Mouse (Mus musculus): Measurements from ENCODE around the gene Poldip2. TPM values are rescaled to one million over a fixed set of nuclear protein-coding genes. Genes with fewer than 3 reads are reported as not detected.

Gene Poldip2
- polyA plus RNA-seq, 1 experiment from 2014 or later: 192 TPM

DNA sequence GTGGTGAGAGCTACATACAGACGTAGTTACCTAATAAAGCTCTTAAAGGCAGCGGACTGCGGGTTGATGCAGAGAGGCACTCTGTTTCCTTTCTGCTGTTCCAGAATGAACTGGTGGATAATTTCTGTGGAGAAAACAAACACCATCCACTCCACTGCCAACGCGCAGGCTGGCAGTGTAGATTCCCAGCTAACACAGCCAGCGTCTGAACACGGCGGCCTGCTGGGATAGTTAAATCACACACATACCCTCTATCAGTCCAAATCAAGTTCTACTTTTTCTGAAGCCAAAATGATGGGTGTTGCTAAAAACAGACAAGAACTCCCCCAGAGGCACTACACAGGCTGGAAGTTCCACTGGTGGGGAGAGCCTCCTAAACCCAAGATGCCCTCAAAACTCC, 59.4 kb downstream of the Poldip2 start:
- H3K27me3 ChIP-seq (ENCODE audit: insufficient read depth, low read length): no peaks in the 10 kb centered on the region
- H3K27ac ChIP-seq (ENCODE audit: low read length): no peak overlapping the region
- H3K36me3 ChIP-seq (ENCODE audit: insufficient read depth, low read length): peaks cover 33% of the 10 kb centered on the region
- 95% methylated on average over 8 of the region's 8 CpGs for WGBS
- ATAC-seq (ENCODE audit: low FRiP score, low TSS enrichment): no peak
- no peak overlapping the region for H3K4me2 ChIP-seq (replicated peaks; ENCODE audit: low read depth, low read length)
- H3K4me1 ChIP-seq (ENCODE audit: insufficient read depth, low read length): 0 out of 2 replicates have a peak, but pooled peaks cover 4% of the 10 kb centered on the region
- H3K9me3 ChIP-seq (ENCODE audit: low read length): no peaks in the 10 kb centered on the region
- H3K4me3 ChIP-seq (ENCODE audit: low read length): no peak overlapping the region
- no peak overlapping the region for H3K9ac ChIP-seq (replicated peaks; ENCODE audit: low read length)

- ATAC-seq (ENCODE audit: low FRiP score, low TSS enrichment): no peak
- H3K27ac ChIP-seq (ENCODE audit: low read length): no peak overlapping the region
- H3K27me3 ChIP-seq (ENCODE audit: insufficient read depth, low read length): no peaks in the 10 kb centered on the region
- H3K4me3 ChIP-seq (ENCODE audit: low read length): no peak overlapping the region
- 90% methylated on average over 6 of the region's 6 CpGs for WGBS
- H3K9ac ChIP-seq (replicated peaks; ENCODE audit: low read length): no peak overlapping the region
- H3K4me2 ChIP-seq (replicated peaks; ENCODE audit: low read depth, low read length): no peak overlapping the region
- H3K36me3 ChIP-seq (ENCODE audit: insufficient read depth, low read length): peaks cover 33% of the 10 kb centered on the region
- H3K4me1 ChIP-seq (ENCODE audit: insufficient read depth, low read length): no peaks in the 10 kb centered on the region
- no peaks in the 10 kb centered on the region for H3K9me3 ChIP-seq (ENCODE audit: low read length)
These were observed 59.9 kb downstream of the Poldip2 start for GRCm38 (mm10) chr11:78571854-78572253.

Other genes with a start within 250 kb of the Poldip2 start
- gene BC030499, start 221.4 kb upstream of the Poldip2 start, polyA plus RNA-seq (2015; fragmentation: Nextera tagmentation; extraction: Ambion mirVana): 0.30 and 0.33 TPM in 2 replicates
- 41.7 and 48.6 TPM in 2 replicates for gene Spag5, start 210.7 kb upstream of the Poldip2 start, polyA plus RNA-seq (2015; fragmentation: Nextera tagmentation; extraction: Ambion mirVana)
- gene Aldoc, start 189.2 kb upstream of the Poldip2 start, polyA plus RNA-seq (2015; fragmentation: Nextera tagmentation; extraction: Ambion mirVana): 8.3 and 10.2 TPM in 2 replicates
- 97.0 and 100 TPM in 2 replicates for gene Pigs, start 183.8 kb upstream of the Poldip2 start, polyA plus RNA-seq (2015; fragmentation: Nextera tagmentation; extraction: Ambion mirVana)
- 39.4 and 42.3 TPM in 2 replicates for gene Unc119, start 168.7 kb upstream of the Poldip2 start, polyA plus RNA-seq (2015; fragmentation: Nextera tagmentation; extraction: Ambion mirVana)
- 0.05 TPM in 1 of 2 replicates, not detected in the other for gene Foxn1, start 125.6 kb upstream of the Poldip2 start, polyA plus RNA-seq (2015; fragmentation: Nextera tagmentation; extraction: Ambion mirVana)
- 2.2 and 2.4 TPM in 2 replicates for gene Slc13a2, start 90.0 kb upstream of the Poldip2 start, polyA plus RNA-seq (2015; fragmentation: Nextera tagmentation; extraction: Ambion mirVana)
- gene Slc46a1, start 46.5 kb upstream of the Poldip2 start, polyA plus RNA-seq (2015; fragmentation: Nextera tagmentation; extraction: Ambion mirVana): 24.7 and 24.9 TPM in 2 replicates
- 1.2 and 1.8 TPM in 2 replicates for gene Sarm1, start 14.4 kb upstream of the Poldip2 start, polyA plus RNA-seq (2015; fragmentation: Nextera tagmentation; extraction: Ambion mirVana)
- 2.4 and 2.9 TPM in 2 replicates for gene Vtn, start 13.1 kb upstream of the Poldip2 start, polyA plus RNA-seq (2015; fragmentation: Nextera tagmentation; extraction: Ambion mirVana)
- not detected in 2 replicates for gene Sebox, start 8.7 kb upstream of the Poldip2 start, polyA plus RNA-seq (2015; fragmentation: Nextera tagmentation; extraction: Ambion mirVana)
- 56.9 and 58.8 TPM in 2 replicates for gene Tmem199, start within 50 bp of the Poldip2 start, polyA plus RNA-seq (2015; fragmentation: Nextera tagmentation; extraction: Ambion mirVana)
- gene Tnfaip1, start 24.1 kb downstream of the Poldip2 start, polyA plus RNA-seq (2015; fragmentation: Nextera tagmentation; extraction: Ambion mirVana): 95.1 and 100 TPM in 2 replicates
- 125 and 130 TPM in 2 replicates for gene Ift20, start 24.2 kb downstream of the Poldip2 start, polyA plus RNA-seq (2015; fragmentation: Nextera tagmentation; extraction: Ambion mirVana)
- 70.7 and 75.1 TPM in 2 replicates for gene Tmem97, start 38.6 kb downstream of the Poldip2 start, polyA plus RNA-seq (2015; fragmentation: Nextera tagmentation; extraction: Ambion mirVana)
- 14.3 and 16.3 TPM in 2 replicates for gene Nlk, start 185.2 kb downstream of the Poldip2 start, polyA plus RNA-seq (2015; fragmentation: Nextera tagmentation; extraction: Ambion mirVana)
- 44.1 and 47.0 TPM in 2 replicates for gene Ccnq, start 239.5 kb downstream of the Poldip2 start, polyA plus RNA-seq (2015; fragmentation: Nextera tagmentation; extraction: Ambion mirVana)

Data from kidney, embryonic 16.5 days (tissue).